Mouse (Mus musculus): Measurements from ENCODE around the gene Ezr. TPM values are rescaled to one million over a fixed set of nuclear protein-coding genes. Genes with fewer than 3 reads are reported as not detected.

The Ezr gene
- total RNA-seq, 4 experiments from 2014 or later: 18.8 to 34.8 (median 23.9) TPM

GRCm38 (mm10) chr17:6789103-6789502 is 6.5 kb upstream of the Ezr start:
- no peak for DNase-seq

- no peak for DNase-seq
These were observed 4.7 kb upstream of the Ezr start for GRCm38 (mm10) chr17:6787241-6787640.

GRCm38 (mm10) chr17:6783756-6784357 is 1.3 kb upstream of the Ezr start:
- DNase-seq: no peak

DNA sequence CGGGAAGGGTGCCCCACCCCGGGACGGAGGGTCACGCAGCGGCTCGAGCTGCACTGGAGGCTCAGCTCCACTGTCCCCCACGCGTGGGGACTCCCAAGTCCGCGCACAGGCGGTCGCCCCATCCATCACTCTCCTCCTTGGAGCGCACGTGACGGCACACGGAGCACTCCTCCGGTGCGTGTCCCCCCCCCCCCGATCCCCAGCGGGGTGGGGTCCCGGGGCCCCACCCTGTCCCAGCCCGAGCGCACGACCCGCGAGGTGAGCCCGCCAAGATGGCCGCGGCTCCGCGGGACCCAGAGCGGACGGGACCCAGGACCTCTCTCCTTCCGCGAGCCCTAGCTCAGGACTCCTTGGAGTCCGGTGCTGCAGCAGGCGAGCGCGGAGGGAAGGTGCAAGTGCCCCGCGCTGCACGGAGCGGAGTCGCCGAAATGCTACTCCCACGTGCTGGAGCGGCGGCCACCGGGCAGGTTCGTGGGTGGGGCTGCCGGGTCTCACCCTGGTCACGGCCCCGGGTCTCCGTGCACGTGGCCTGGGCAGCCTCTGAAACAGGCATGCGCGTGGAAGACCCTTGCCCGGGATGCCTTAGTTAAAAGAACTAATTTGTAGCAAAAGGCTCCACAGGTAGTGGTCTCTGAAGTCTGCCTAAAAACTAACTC is 550 bp upstream of the Ezr start:
- DNase-seq: peak; percentile 43

DNA sequence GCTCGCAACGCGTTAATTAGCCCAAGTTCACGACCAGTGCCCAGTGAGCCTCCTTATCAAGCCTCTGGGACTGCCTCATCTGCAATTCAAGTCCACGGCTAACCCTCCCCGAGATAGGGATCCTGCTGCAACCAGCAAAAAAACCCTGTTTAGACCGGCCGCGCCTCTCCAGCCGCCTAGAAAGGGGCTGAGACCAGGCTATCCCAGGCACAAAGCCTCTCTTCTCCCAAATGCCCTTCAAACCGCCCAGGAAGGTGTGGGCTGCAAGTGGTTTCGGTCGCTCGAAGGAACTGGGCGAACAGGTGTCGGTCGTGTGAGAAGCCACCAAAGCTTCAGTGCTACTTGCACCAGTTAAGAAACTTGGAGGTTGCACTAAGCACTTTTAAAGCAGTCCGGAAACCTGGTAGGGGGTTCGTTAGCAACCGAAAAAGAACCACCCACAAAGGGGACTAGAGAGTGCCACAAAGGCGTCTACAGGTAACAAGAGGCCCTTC is 504 bp downstream of the Ezr start:
- no peak for DNase-seq

DNA sequence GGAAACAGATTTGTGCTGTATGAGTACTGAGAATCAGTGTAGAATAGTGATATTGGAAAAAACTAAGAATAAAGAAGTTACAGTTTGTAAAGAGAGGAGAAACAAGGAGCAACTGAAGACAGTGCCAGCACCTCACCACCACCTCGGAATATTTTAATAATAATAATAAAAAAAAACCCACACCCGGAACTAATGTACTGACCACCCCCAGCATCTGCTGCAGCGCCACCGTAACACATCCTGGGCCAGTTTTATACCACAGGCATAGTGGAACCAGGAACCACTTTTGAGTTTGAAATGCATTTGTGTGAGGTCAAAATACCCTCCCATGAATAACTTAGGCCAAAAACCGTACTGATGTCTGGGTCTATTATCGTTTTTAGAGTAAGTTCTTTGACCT is 1.3 kb downstream of the Ezr start:
- no peak for DNase-seq

DNA sequence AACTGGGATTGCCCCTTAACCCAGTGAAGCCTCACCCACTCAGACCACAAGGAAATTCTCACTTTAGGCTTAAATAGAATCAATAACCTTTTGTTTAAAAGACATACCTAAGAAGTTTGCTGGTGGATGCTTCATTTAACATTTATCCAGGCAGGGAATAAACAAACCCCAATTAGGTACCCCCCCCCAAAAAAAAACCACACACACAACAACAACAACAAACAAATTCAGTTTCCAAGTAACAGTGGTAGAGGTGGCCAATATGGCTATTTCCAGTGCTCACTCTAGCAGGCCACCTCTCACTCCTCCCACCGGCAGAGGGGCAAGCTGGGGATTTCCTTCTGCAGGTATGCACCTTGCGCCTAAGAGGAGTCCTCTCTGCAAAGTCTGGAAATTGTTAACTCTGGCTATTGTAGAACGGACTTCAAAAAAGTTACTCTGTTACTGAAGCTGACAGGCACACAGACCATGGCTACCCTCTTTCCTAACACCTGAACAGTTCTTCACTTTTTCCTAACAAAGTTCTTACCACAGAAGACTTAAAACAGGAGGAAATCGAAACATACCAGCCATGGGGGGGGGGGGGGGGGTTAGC is 2.0 kb downstream of the Ezr start:
- no peak for DNase-seq

DNA sequence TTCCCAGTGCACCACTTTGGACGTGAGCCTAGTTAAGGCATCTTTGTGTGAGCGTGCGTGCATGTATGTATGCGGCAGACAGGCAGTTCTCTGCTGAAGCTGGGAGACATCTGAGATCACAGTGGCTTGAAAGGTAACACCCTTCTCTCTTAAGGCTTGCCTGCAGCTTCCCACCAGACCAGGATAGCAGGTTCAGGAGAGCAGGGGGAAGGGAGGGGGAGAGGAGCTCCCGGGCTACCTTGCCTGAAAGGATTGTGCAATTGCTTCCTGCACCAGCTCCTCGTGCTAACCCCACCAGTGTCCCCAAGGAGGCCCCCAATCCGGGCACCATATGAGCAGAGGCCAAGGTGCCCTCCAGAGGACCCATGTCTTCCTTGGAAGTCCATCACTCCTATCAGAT is 3.0 kb downstream of the Ezr start:
- no peak for DNase-seq

- DNase-seq: no peak
These were observed 3.6 kb downstream of the Ezr start for GRCm38 (mm10) chr17:6778771-6779509.

DNA sequence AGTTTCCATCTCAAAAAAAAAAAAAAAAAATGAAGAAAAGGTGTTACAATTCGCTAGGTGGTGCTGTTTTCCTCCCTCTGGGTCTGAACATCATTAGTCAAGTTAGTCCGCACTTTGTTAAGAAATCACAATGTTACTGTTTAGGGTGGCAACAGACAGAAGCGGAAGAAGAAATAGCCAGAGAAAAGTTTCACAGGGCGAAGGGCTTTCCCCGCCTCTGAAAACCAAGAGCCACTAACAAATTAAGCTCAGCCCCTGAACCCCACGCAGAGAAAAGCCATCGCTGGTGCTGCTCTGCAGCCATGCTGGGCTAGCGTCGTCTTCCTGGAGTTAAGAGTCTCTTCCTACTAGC is 4.3 kb downstream of the Ezr start:
- no peak for DNase-seq

DNA sequence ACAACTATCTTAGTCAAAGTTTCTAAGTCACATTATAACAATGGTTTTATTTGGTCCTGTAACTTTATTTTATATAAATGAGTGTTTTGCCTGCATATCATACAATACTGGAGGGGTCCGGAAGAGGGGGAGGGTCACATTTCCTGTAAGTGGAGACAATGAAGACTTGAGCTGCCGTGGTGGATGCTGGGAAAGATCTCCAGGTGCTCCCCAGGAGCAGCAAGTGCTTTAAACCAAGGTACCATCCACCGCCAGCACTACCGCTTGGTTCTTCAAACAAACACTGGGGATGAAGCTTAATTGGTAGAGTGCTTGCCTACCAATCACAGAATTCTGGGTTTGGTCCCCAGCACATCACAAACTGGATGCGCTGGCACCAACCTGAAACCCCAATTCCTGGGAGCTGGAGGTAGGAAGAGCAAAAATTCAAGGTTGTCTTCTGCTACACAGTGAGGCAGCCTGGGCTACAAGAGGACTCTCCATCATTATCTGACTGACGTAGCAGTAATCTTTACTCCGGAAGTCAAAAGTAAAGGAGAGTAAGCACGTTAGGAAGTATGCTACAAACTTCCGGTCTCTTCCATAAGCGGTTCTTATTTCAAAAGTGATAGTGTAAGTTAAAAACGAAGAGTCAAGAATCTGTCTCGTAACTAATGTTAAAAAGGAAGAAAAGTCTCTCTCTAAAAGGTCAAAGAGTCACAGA is 4.8 kb downstream of the Ezr start:
- no peak for DNase-seq

DNA sequence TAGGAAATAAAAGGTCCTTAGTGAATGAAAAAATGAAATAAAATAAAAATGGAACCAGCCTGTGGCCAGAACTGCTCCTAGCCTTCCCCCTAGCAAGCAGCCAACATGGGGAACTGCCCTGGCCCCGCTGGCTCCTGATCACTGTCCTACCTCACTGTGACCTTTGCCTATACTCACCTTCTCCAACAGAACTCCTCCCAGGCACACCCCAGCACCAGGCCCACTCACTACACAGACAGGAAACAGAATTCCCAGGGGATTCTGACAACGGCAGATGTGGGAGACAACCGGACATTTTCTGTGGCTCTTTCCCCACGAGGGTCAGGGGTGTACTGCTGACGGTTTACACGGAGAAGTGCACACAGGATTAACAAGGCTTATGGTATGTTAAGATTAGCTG is 5.5 kb downstream of the Ezr start:
- no peak for DNase-seq

GRCm38 (mm10) chr17:6776576-6776975 is 6.0 kb downstream of the Ezr start:
- DNase-seq: no peak

- no peak for DNase-seq
These were observed 6.5 kb downstream of the Ezr start for GRCm38 (mm10) chr17:6776123-6776522.

- DNase-seq: no peak
These were observed 6.9 kb downstream of the Ezr start for GRCm38 (mm10) chr17:6775671-6776070.

- no peak for DNase-seq
These were observed 7.4 kb downstream of the Ezr start for GRCm38 (mm10) chr17:6775221-6775620.

DNA sequence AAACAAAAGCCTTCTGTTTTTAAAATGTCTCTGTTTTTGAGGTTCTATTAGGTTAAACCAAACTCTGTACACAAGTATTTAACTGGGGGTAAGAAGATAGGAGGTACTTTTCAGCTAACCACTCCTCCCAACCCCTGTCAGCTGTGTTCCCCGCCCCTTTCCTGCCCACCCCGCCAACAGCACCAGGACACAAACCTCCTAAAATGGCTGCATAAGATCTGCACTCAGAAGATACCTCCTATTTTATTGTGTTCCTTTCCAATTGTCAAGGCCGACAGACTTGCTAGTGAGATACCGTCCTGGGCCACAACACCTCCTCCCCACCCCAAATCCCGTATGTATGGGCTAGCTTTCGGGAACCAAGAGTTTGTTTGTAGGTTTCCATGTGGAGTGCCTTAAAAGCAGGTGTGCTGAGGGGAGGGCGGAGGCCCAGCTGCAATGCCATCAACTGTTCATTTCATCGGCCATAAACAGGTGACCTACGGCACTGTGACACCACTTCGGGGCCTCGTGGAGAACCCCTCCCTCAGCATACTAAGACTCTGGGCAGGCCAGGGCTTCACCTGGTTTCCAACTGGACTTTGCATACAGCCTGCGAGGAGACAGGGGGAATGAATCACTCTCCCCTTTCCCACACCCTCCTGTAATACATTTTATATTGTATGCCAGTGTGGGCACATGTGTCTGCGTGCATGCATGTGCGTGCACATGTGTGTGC is 9.2 kb downstream of the Ezr start:
- no peak for DNase-seq

- DNase-seq: no peak
These were observed 10.2 kb downstream of the Ezr start for GRCm38 (mm10) chr17:6772490-6772773.

DNA sequence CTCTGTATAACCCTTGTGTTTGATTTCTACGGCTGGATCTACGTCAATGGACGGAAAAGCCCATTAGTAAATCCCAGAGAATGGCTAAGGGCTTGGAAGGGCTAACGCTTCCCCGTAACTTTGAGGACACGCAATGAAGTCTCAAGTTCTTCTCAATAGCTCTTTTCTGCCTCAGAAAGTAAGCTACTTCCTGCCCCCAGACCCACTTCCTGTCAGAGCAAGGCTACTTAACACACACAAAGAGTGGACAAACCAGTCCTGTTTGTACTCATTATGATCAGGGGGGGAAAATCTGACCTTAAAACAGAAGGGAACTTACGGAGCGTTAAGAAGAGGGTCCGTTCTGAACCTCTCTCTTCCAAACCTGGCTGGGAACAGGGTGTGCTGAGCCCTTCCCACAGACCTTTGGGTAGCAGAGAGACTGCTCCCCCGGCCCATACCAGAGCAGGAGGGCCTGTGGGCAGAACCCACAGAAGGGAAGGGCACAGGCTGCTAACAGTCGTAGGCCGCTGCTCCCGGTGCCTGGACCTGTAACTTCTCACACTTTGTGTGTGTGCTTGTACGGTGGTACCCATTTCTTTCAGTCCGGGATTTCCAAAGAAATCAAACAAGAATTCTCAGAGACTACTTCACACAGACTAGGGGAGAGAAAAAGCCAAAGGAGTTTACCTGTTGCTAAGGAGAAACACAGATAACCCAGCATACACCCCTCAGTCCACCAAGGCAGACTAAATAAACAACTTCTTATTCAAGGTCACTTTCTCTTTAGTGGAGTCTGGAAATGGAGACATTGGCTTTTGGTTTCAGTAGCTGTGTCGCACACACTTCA is 10.7 kb downstream of the Ezr start:
- no peak for DNase-seq

- DNase-seq: no peak
These were observed 13.0 kb downstream of the Ezr start for GRCm38 (mm10) chr17:6769602-6770001.

GRCm38 (mm10) chr17:6768301-6768788 is 14.2 kb downstream of the Ezr start:
- no peak for DNase-seq

Measured in adrenal gland, adult 8-10 months (tissue).